Mouse (Mus musculus) embryonic facial prominence, embryonic 14.5 days (tissue): Measurements from ENCODE around the gene Trim6. TPM values are rescaled to one million over a fixed set of nuclear protein-coding genes. Genes with fewer than 3 reads are reported as not detected.
"Not testable (repeated sequence)": the region's sequence is repeated elsewhere in the genome, so short reads cannot be mapped to it uniquely, and the experiment has no call there.

ENCODE experiments used
- ATAC-seq: fragments of 200-750 bp; cut with Nextera tagmentation; 2 replicates; pipeline ENCODE4 v1.8.0; 2017; ENCODE audit warnings: low read depth, moderate number of reproducible peaks, moderate TSS enrichment
- DNase-seq: peaks from one replicate; pipeline ENCODE4 v3.0.0-alpha.2; 2015; ENCODE audit warnings: low spot score
- H3K27ac ChIP-seq: fragments of 300-500 bp; sonication (generic); replicated peaks from 2 replicates; pipeline ENCODE4 v1.5.1; 2014; ENCODE audit warnings: low read depth, mild to moderate bottlenecking, low read length, moderate library complexity
- H3K27me3 ChIP-seq: fragments of 300-500 bp; sonication (generic); replicated peaks from 2 replicates; pipeline ENCODE4 v1.6.1; 2014; ENCODE audit warnings: low read length; ENCODE audit not compliant: control insufficient read depth, insufficient read depth
- H3K36me3 ChIP-seq: fragments of 300-500 bp; sonication (generic); 2 replicates; pipeline ENCODE4 v1.6.1; 2014; ENCODE audit warnings: low read length, mixed read lengths; ENCODE audit not compliant: control insufficient read depth, insufficient read depth
- H3K4me1 ChIP-seq: fragments of 300-500 bp; sonication (generic); 2 replicates; pipeline ENCODE4 v1.6.1; 2014; ENCODE audit warnings: antibody characterized with exemption, low read length; ENCODE audit not compliant: control insufficient read depth, insufficient read depth
- H3K4me2 ChIP-seq: fragments of 300-500 bp; sonication (generic); 2 replicates; pipeline ENCODE4 v1.6.1; 2014; ENCODE audit warnings: low read depth, mild to moderate bottlenecking, low read length, moderate library complexity, mixed read lengths
- H3K4me3 ChIP-seq: fragments of 300-500 bp; sonication (generic); 2 replicates; pipeline ENCODE4 v1.5.1; 2014; ENCODE audit warnings: low read depth, mild to moderate bottlenecking, low read length
- H3K9ac ChIP-seq: fragments of 300-500 bp; sonication (generic); 2 replicates; pipeline ENCODE4 v1.6.1; 2014; ENCODE audit warnings: low read depth, mild to moderate bottlenecking, low read length, moderate library complexity, mixed read lengths
- H3K9me3 ChIP-seq: fragments of 300-500 bp; sonication (generic); 2 replicates; pipeline ENCODE4 v1.6.1; 2016; ENCODE audit warnings: low read length; ENCODE audit not compliant: control insufficient read depth
- WGBS: fragments of 180-500 bp; shearing (Covaris S2); extraction: QIAGEN DNeasy Blood & Tissue Kit; methylation state at CpG from one replicate; pipeline ENCODE4 v1.1.7; 2014; 5-methylcytosine and 5-hydroxymethylcytosine counted together
- polyA plus RNA-seq: library from polyadenylated mRNA; unstranded; fragments of >200 nt; fragmentation: Nextera tagmentation; extraction: Ambion mirVana; gene quantifications from 2 replicates; pipeline ENCODE4 v1.2.1, GENCODE M21; 2014

Gene Trim6
- polyA plus RNA-seq, 1 experiment from 2014 or later, result 0.72 TPM

- not testable (repeated sequence) for H3K4me2 ChIP-seq, H3K9me3 ChIP-seq, H3K27me3 ChIP-seq, DNase-seq, ATAC-seq, H3K4me3 ChIP-seq, H3K4me1 ChIP-seq, H3K9ac ChIP-seq, H3K36me3 ChIP-seq, H3K27ac ChIP-seq
- 80% methylated on average over 4 of the region's 4 CpGs for WGBS
Observed at GRCm38 (mm10) chr7:104260380-104260779, 41.8 kb downstream of the Trim6 start.

- H3K27me3 ChIP-seq, DNase-seq, H3K4me2 ChIP-seq, H3K4me3 ChIP-seq, H3K4me1 ChIP-seq, H3K9me3 ChIP-seq, ATAC-seq, H3K36me3 ChIP-seq, H3K27ac ChIP-seq, H3K9ac ChIP-seq: not testable (repeated sequence)
- 75% methylated on average over 2 of the region's 5 CpGs for whole genome bisulfite sequencing
Observed at GRCm38 (mm10) chr7:104265335-104265734, 46.7 kb downstream of the Trim6 start.

- DNase-seq, H3K4me3 ChIP-seq, H3K4me2 ChIP-seq, ATAC-seq, H3K9me3 ChIP-seq, H3K27ac ChIP-seq, H3K4me1 ChIP-seq, H3K36me3 ChIP-seq, H3K27me3 ChIP-seq, H3K9ac ChIP-seq: not testable (repeated sequence)
- WGBS, result 94% methylated on average over 3 of the region's 3 CpGs
Observed at GRCm38 (mm10) chr7:104279361-104279760, 60.8 kb downstream of the Trim6 start.

Other genes starting within 250 kb of the Trim6 start
- not detected in 2 replicates for gene Olfr635, start 247.6 kb upstream of the Trim6 start, polyA plus RNA-seq
- gene Olfr638, start 220.0 kb upstream of the Trim6 start, polyA plus RNA-seq, result not detected in 2 replicates
- not detected in 2 replicates for gene Olfr639, start 201.5 kb upstream of the Trim6 start, polyA plus RNA-seq
- 0.13 and 0.14 TPM in 2 replicates for gene Olfr640, start 193.2 kb upstream of the Trim6 start, polyA plus RNA-seq
- gene Olfr641, start 183.3 kb upstream of the Trim6 start, polyA plus RNA-seq, result 0.10 TPM in 1 of 2 replicates, not detected in the other
- not detected in 2 replicates for gene Olfr642, start 166.1 kb upstream of the Trim6 start, polyA plus RNA-seq
- gene 4930516K23Rik, start 157.3 kb upstream of the Trim6 start, polyA plus RNA-seq, result not detected in 2 replicates
- 0.21 and 0.38 TPM in 2 replicates for gene Olfr644, start 146.9 kb upstream of the Trim6 start, polyA plus RNA-seq
- not detected in 2 replicates for gene Olfr645, start 133.3 kb upstream of the Trim6 start, polyA plus RNA-seq
- not detected in 2 replicates for gene Olfr646, start 113.9 kb upstream of the Trim6 start, polyA plus RNA-seq
- not detected in 2 replicates for gene Ubqln5, start 89.0 kb upstream of the Trim6 start, polyA plus RNA-seq
- not detected in 2 replicates for gene Olfr643, start 81.4 kb upstream of the Trim6 start, polyA plus RNA-seq
- 0.21 and 0.25 TPM in 2 replicates for gene Ubqln3, start 75.5 kb upstream of the Trim6 start, polyA plus RNA-seq
- 0.17 and 0.45 TPM in 2 replicates for gene Ubqlnl, start 68.2 kb upstream of the Trim6 start, polyA plus RNA-seq
- gene Olfm5, start 54.0 kb upstream of the Trim6 start, polyA plus RNA-seq, result 17.6 and 28.0 TPM in 2 replicates
- gene Olfr648, start 35.4 kb upstream of the Trim6 start, polyA plus RNA-seq, result 0.17 and 0.18 TPM in 2 replicates
- gene Olfr649, start 22.8 kb upstream of the Trim6 start, polyA plus RNA-seq, result not detected in 2 replicates
- 2.2 and 2.4 TPM in 2 replicates for gene Trim34a, start 25.7 kb downstream of the Trim6 start, polyA plus RNA-seq
- 0.19 and 0.47 TPM in 2 replicates for gene Trim5, start 69.3 kb downstream of the Trim6 start, polyA plus RNA-seq
- gene Trim12a, start 96.7 kb downstream of the Trim6 start, polyA plus RNA-seq, result 7.2 and 7.6 TPM in 2 replicates
- gene Trim34b, start 110.7 kb downstream of the Trim6 start, polyA plus RNA-seq, result not detected in 2 replicates
- 2.1 and 2.2 TPM in 2 replicates for gene Trim12c, start 134.6 kb downstream of the Trim6 start, polyA plus RNA-seq
- 0.29 TPM in 1 of 2 replicates, not detected in the other for gene Trim30b, start 151.1 kb downstream of the Trim6 start, polyA plus RNA-seq
- 0.45 TPM in 1 of 2 replicates, not detected in the other for gene Trim30c, start 182.0 kb downstream of the Trim6 start, polyA plus RNA-seq
- 1.9 and 2.1 TPM in 2 replicates for gene Trim30a, start 246.4 kb downstream of the Trim6 start, polyA plus RNA-seq